18 mouse cellular contexts compared by ENCODE assay signal in genomic region chr9:41481611-41482266, GRCm38 (mm10).
A peak's percentile ranks its signal among the peaks of the same experiment; 100 is the strongest.
DNase-seq lines count a peak whose midpoint lies in the region; TF ChIP-seq lines count a peak whose summit lies in the region.
"Had no signal": no experiment of that assay in that cellular context is flagged by ENCODE, and none has a peak within 500 bp of the region (broad histone marks: within the 10 kb centered on the region; RNA-seq: fewer than 3 reads in every experiment).

No protein-coding gene starts in this region.

- intact Hi-C loops in heart, postnatal 14 days (cut with DNase I): no loop called here
- intact Hi-C loops in left cerebral cortex, postnatal 10 days (cut with DNase I): no loop called here

- H3K27ac ChIP-seq in embryonic fibroblast, embryonic 13.5 days (ENCODE audit: insufficient read depth, low read length): peak overlapping the region; percentile 97
- H3K27ac ChIP-seq: embryonic facial prominence, embryonic 10.5 days; forebrain, embryonic 10.5 days; forebrain, embryonic 15.5 days; hindbrain, embryonic 15.5 days had no signal

- no peak overlapping the region for H3K4me3 ChIP-seq in embryonic fibroblast, embryonic 13.5 days (ENCODE audit: insufficient read depth, low read length)
- H3K4me3 ChIP-seq: embryonic facial prominence, embryonic 10.5 days; erythroblast, embryonic 14.5 days; forebrain, embryonic 10.5 days; forebrain, embryonic 15.5 days; heart, embryonic 12.5 days; hindbrain, embryonic 15.5 days had no signal

- DNase-seq in cerebellum, adult 9-10 months: peak; percentile 14
- DNase-seq in cerebellum, postnatal 14 days: no peak
- DNase-seq in heart, adult 11 months: peak; percentile 51
- DNase-seq in heart, postnatal 14 days: no peak
- no peak for DNase-seq in urinary bladder, postnatal 36 days (ENCODE audit: low spot score in 2 of 2)
- no peak for DNase-seq in left cerebral cortex, postnatal 10 days (ENCODE audit: extremely low spot score in 1 of 2, low spot score in 2 of 2)
- DNase-seq: adrenal gland, postnatal 10 days; cerebellum, adult 11-12 months; cerebellum, adult 9-11 months; heart, postnatal 36 days; kidney, adult 2 months had no signal

- TF ChIP-seq CTCF in embryonic fibroblast, embryonic 13.5 days (IDR thresholded peaks at IDR 0.05; ENCODE audit: borderline replicate concordance, insufficient read depth, low read length): no peak

- TF ChIP-seq POLR2A in embryonic fibroblast, embryonic 13.5 days (IDR thresholded peaks at IDR 0.05; ENCODE audit: low read depth, low read length): no peak

- peaks cover 16% of the 10 kb centered on the region for H3K4me1 ChIP-seq in embryonic fibroblast, embryonic 13.5 days (ENCODE audit: control insufficient read depth, insufficient read depth, low read length)
- H3K4me1 ChIP-seq: forebrain, embryonic 15.5 days had no signal

Comparison
In these comparisons a context has a peak if more than half of its experiments do, and no peak if none do; other contexts are left out.
1. DNase-seq: peak in cerebellum, adult 9-10 months (single experiment) and heart, adult 11 months (single experiment); none in cerebellum, postnatal 14 days (0 of 2), heart, postnatal 14 days (0 of 2), urinary bladder, postnatal 36 days (0 of 2) and left cerebral cortex, postnatal 10 days (0 of 2).